Mouse (Mus musculus): ENCODE measurements around the gene Smurf1.

The Smurf1 gene

DNA sequence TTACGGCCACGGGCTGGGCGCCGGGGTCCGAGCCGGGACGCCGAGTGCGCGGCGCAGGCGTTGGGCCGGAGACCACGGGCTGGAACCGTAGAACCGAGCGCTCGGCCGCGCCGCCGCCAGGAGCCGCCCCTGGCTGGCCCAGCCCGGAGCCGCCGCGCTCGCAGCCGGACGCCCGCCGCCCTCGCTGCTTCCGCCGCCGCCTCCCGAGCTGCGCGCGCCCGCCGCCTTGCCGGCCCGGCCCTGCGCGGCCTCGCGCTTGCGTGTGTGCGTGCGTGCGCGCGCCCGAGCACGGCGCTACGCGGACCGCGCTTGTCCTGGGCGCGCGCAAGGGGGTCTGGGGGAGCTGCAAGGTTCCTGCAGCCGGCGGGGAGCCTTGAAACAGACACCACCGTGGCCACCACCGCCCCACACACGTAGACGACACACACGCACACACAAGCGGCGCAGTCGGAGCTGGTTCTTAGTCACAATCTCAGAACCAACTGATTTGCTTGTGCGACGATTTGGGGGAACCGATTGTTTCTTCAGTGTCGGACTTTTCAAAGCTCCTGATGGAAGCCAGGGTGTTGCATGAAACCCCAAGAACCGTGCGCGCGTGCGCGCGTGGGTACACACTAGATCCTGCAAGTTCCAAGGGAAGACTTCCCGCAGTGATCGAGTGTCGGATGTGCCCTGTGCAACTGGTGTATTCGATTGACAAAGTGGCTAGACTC, at the start of gene Smurf1:
TSS of gene Smurf1 (minus strand) at position 209 of the 713 bp plus-strand sequence.
- DNase-seq, result peak; percentile 94

DNA sequence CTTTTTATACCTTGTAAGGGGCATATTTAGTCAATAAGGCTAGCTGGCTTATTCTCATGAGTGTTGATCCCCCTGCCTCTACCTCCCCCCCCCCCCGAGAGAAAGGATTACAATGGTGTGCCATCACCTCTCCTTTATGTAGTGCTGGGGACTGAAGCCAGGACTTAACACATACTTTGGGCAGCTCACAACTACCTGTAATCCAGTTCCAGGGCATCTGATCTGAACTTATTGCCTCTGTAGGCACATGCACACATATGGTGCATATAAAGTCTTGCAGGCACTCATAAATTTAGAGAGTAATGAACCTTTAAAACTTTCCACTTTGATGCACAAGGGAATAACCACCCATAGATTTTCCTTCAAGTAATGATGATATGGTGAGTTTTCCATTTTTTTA, 48.6 kb upstream of the Smurf1 start:
- DNase-seq, result no peak

DNA sequence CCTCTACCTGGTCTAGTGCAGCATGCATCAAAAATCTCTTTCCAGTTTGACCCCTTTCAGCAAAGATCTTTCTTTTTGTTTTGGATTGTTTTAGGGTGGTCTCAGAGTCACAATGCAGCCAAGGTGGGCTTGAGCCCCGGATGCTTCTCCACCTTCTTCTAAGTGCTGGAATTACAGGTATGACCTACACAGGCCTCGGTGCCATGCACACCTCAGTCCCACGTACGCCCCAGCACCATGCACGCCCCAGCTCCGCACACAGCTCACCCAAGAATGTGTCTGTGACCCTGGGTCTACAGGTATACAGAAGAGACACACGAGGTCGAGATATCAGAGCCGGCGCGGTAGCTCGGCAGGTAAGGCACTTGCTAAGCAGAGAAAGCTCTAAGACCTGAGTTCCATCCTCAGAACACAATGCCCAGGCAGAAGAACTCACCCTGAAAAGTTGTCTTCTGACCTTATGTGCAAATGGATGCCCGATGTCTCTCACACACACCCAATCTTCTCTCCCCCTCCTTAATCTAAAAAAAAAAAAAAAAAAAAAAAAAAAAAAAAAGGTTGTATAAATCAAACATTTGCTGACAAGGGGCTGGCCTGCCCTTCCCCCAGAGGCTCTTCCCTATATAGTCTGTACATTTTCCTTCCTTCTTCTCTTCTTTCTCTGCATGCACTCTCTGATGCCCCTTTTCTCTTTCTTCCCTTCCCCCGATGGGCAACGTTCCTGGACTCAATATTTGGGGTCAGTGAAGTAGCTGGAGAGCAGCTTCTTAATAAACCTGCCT, 43.4 kb upstream of the Smurf1 start:
- no peak for DNase-seq

DNA sequence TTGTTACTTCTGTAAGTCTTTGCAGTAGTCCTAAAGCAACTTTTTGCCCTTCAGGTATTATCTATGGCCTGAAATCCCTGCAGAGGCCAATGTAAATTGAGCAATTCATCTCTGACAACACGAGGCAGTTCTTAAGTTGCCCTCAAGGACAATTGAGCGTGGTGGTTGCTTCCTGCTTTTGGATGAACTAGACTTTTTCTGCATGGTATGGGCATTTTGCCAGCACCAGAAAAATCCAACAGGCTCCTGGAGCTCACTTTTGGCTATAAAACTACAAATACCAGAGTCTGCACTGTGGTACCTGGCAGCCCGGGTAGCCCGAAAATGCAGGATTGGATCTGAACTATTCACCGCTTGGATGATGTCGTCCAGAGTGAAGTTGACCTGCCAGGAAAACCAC, 39.9 kb upstream of the Smurf1 start:
- DNase-seq, result no peak

DNA sequence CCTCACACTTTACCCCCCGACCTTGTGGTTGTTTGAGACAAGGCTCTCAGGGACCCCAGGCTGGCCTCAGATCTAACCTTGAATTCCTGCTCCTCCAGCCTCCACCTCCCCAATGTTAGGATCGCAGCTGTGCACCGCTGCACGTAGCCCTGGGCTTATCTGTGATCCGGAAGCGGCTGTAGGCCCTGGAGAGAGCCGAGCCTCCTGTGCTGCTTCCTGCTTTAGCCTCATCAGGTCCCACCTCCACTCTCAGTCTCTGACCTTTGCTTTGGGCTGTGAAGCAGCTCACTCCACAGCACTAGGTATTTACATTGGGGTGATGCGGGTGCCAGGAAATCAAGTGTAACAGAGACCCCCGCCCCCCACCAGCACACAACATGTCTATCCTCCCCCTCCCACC, 38.8 kb upstream of the Smurf1 start:
- DNase-seq, result no peak

DNA sequence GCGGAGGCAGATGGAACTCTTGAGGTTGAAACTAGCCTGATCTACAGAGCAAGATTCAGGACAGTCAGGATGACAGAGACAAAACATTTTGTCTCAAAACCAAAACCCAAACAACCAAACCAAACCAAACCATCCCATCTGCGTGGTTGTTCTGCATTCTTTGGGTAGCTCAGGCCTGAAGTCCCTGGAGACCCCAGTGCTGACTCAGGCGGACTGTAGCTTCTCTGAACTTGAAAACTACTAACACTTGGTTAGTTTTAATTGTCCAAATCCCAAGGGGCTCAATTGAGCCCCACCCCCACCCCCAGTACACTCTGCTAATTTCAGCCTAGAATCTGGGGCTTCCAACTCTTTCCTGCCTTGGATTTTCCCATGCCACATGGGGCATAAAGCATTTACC, 37.7 kb upstream of the Smurf1 start:
- DNase-seq, result no peak

DNA sequence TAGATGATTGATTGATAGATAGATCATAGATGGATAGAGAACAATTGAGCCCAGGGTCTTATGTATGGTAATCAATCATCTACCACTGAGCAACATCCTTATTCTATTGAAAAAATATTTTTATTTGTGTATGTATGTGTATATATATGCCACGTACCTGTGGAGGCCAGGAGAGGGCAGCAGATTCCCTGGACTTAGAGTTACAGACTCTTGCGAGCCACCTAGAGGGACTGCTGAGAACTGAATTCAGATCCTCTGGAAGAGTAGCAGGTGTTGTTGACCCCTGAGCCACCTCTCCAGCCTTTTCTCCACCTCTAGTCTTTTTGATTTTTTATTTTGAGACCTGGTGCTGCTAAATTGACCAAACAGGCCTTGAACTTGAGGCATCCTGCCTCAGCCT, 32.8 kb upstream of the Smurf1 start:
- no peak for DNase-seq

DNA sequence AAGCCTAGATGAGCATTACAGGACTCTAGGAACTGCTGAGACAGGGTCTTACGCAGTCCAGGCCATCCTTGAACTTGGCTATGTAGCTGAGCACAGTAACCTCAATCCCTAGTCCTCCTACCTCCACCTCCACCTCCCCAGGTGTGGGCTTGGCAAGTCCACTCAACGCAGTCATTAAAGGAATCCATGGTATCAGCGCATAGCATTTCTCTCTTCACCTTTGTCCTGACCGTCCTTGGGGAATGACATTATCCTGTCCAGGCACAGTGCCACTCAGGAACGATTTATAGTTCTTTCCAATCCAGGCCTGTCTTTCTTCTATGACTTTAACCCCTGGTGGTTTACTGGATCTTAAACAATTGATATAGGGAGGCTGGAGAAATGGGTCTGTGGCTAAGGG, 24.8 kb upstream of the Smurf1 start:
- no peak for DNase-seq

DNA sequence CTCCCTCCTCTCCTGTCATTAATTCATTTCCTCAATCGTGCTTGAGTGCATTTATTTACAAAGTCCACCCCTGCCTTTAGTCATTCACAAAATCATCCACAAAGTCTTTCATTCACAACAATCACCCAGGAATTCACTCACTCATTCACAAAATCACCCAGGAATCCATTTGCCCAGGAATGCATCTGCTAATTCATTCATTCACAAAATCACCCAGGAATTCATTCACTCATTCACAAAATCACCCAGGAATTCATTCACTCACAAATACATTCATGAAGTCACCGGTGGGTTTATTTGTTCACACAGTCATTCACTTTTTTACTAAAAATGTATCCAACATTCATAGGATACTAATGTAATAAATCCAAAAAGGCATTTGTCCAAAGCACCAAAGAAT, 24.4 kb upstream of the Smurf1 start:
- no peak for DNase-seq

DNA sequence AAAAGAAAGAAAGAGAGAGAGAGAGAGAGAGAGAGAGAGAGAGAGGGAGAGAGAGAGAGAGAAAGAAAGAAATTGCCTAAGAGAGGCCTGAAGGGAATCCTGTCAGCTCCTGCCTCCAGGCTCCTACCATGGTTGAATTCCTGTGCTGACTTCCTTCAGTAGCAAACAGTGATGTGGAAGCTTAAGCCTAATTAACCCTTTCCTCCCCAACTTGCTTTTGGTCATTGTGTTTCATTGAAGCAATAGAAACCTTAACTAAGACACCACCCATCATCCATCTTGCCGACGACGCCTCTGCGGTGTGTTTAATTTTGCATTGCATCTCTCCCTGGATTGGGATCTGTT, 23.4 kb upstream of the Smurf1 start:
- DNase-seq, result no peak

DNA sequence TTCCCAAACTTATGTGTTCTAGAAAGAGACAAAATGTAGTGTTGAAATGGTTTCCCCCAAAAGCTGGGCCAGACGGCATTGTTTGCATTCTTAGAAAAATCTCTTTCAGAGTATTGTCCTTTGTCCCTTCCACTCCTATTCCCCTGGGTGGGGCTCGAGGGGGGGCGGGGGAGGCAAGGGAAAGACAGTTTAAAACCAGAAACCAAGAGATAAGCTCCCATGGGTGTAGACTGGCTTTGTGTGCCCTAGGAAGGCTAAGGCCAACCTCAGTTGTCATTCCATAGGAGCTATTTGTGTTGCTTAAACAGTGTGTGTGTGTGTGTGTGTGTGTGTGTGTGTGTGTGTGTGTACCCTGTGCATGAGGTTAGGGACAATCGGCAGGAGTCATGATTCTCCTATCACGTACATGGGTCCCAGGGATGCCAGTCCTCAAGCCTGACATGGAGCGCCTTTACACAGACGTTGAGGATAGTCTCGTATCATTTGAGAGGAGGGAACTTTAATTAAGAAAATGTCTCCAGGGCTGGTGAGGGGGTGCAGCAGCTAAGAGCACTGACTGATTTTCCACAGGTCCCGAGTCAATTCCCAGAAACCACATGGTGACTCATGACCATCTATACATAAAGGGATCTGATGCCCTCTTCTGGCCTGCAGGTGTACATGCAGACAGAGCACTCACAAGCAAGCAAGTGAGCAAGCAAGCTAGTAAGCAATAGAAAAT, 22.9 kb upstream of the Smurf1 start:
- peak; percentile 61 for DNase-seq

DNA sequence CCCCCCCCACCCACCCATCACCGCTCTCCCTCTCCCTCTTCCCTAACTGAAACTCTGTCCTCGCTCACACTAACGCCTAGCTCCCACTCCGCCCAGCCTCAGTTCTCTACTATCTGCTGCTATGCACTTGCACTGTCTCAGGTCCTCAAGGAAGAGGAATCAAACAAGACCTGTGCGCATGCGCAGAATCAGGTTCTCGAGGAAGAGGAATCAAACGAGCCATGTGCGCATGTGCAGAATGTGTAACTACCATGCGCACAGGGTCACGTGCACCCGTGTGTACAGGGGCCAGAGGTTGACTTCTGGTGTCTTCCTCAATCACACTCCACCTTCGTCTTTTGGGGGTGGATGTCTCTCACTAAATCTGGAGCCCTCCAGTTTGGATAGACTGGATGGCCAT, 21.9 kb upstream of the Smurf1 start:
- no peak for DNase-seq

DNA sequence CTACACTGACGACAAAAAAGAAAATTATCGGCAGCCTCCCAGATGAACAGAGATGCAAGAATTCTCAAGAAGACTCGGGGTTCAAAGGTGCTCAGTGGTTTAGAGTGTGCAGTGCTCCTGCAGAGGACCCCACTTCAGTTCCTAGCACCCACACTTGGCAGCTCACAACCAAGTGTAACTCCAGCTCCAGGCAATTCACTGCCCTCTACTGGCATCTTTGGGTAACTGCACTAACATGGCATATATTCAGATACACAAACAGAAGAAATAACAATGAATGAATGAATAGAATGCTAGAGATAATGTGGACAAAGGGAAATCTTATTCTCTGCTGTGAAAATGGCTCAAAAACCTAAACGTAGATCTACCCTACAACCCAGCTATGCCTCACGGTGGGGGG, 19.2 kb upstream of the Smurf1 start:
- no peak for DNase-seq

DNA sequence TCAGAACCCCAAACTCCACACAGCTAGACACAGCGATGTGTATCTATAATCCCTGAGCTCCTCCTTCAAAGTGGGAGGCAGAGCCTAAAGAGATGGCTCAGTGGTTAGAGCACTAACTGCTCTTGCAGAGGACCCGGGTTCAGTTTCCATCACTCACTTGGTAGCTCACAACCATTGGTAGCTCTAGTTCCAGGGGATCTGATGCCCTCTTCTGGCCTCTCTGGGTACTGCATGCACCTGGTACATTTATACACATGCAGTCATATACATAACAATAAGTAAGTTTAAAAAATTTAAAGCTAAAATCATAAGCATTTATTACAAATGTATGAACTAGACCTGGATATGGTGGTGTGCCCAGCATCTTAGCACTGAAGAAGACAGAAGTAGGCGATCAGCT, 17.6 kb upstream of the Smurf1 start:
- DNase-seq, result no peak

DNA sequence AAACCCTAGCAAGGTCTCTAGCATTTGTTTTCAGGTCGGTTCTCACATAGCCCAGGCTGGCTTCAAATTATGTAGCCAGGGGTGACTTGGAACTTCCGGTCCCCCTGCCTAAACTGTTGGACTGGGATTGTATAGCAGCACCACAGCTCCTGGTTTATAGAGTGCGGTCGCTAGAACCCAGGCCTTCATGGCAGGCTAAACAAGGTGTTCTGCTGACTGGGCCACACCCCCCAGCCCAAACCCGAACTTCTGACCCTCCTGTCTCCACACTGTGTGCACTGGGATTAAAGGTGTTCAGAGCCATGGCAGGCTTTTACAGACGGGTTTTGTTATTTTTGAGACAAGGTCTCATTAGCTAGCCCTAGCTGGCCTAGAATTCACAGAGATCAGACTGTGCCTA, 13.5 kb upstream of the Smurf1 start:
- DNase-seq, result no peak

DNA sequence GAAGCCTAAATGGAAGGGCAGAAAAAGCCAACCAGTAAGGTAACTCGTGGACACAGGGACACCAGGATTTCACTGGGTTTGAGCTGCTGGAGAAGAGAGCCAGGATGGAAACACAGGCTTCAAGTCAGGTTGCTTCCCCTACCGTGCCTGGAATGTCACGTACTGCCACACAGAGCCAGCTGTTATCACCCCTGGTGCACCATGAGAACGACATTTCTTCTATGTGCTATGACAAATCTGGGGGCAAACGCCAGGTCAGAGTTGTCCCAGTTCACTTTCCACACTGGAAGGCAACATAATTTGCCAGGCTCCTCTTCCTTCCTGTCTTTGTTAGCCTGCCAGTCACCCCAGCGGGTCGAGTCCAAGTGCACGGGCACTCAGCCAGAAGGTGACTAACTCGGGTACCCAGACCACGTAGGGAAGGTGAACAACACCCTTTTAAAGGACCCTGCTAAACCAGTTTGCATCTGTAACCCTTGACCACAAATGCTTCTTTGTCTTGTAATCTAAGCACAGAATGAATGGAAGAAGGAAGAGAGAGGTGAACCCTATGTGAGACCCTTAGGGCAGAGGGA, 13.0 kb upstream of the Smurf1 start:
- peak; percentile 81 for DNase-seq

DNA sequence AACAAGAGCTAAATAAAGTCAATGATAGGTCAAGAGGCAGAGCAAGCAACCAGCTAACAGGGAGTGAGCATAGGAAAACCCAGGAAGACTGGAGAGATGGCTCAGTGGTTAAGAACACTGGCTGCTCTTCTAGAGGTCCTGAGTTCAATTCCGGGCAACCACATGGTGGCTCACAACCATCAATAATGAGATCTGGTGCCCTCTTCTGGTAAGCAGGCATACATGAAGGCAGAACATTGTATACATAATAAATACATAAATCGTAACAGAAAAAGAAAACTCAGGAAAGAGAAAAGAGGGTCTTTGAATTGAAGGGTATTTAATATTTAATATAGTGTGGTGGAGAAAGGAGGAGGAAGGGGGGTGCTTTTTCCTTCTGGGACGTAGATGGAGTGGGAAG, 5.6 kb upstream of the Smurf1 start:
- DNase-seq, result no peak

DNA sequence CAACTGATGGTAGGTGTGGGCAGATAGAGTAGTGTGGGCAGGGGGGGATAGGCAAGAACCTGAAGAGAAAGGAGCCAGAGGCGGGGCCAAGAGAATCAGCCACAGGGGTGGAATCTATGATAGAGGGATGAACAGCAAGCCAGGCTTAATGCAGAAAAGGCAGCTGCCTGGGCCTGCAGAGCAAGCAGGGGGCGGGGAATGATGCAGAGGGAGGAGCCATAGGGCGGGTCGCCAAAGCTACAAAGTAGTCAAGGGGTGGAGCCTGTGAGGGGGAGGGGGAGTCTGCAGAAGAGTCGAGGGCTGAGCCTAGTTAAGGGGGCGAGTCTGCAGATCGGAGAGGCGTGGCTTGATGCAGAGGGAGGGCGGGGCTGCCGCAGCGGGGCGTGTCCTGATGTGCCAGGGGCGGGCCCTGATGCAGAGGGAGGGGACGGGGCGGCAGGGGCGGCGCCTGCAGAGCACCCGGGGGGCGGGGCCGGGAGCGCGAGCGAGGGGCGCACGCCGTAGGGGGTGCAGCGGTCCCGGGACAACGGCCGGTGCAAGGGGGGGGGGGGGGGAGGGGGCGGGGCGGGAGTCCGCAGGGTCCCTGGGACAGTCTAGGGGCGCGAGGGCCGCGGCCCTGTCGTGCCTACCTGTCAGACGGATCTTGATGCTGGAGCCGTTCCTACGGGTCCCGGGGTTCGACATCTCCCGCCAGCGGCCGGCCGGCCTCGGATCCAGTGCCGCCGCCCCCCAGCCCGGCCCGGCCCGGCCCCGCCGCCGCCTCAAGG, 592 bp downstream of the Smurf1 start:
- peak; percentile 95 for DNase-seq

DNA sequence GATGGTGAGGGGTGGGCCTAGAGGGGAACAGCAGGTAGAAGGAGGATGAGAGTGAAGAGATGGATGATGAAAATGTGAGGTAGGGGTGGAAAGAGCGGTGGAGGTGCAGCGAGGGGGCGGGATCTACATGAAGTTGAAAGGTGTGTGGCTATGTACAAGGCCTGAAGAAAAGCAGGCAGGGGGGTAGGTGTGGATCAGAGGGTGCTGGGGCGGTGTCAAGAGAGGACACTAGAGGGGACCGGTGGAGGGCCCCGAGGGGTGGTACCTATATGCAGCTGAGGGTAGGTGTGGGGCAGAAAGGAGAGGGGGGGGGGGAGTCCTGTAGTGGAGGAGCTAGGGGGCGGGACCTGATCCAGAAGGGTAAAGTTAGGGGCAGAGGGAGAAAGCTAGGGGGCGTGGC, 1.2 kb downstream of the Smurf1 start:
- DNase-seq, result no peak

DNA sequence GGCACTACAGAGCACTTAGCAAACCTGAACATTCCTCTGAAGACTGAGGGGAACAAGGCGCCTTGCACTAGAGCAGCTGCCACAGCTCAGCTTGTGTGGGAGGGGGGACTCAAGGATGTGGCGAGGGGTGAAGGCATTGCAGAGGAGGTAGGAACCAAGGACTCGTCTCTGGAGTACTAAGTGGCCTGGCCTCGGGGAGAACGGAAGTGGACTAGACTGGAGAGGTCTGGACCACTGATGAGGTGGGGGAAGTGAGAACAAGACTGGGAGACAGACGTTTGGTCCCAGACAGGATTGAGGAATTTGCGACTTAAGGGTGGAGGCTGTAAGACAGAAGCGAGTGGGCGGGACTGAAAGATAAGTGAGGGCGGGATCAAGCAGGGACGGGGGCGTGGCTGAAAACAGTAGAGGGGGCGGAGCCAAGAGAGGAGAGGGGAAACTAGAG, 1.8 kb downstream of the Smurf1 start:
- DNase-seq, result peak; percentile 84

DNA sequence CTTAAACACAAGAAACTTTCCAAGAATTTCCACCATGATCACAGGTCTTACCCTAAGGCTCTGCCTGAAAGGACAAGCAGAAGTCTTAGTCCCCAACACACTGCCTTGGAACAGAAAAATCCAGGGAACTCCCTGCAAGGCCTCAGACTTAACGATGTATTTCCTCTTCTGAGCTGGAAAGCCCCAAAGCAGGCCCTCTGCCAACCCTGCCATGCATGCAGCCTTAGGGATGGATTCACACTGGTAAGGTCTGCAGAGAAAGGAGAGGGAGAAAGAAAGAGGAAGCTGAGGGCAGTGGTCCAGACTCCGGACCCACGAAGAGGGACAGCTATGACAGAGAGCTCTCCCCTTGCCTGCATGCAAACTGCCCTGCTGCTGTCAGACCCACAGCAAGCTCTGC, 2.2 kb downstream of the Smurf1 start:
- peak; percentile 74 for DNase-seq

DNA sequence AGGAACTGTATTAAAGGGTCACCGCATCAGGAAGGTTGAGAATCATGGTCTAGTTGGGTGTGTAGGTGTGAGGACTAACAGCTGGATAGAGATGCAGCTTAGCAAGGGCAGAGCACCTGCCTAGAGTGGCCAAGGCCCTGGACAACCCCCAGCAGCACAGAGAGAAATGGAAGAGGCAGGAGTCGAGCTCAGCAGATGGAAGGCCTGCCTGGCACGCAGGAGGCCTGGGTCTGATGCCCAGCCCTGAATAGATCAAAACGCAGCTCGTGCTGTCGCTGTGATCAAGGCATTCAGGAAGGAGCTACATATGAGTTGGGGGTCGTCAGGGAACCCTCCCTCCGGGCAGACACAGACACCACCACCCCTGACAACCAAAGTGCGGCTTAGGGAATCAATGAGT, 7.4 kb downstream of the Smurf1 start:
- no peak for DNase-seq

DNA sequence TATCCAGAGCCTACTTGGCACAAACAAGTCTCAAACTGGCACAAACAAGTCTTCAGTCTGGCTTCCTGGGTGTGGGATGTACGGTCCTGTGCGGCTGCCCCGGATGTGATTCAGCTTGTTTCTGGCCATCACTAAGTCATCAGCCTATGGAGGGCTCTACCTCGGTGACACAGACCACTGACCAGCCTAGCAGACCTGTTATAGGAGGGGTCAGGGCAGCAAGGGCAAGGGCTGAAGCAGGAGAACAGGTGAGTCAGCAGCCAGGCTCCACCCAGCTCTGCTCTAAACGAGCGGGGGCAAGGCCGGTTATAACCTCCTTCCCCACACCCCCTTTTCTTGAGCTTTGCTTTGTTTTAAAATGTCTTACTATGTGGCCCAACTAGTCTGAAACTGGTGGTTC, 11.2 kb downstream of the Smurf1 start:
- DNase-seq, result no peak

Data from kidney, postnatal 10 days (tissue).